Mouse (Mus musculus): ENCODE results near the gene Tssk3.

GRCm38 (mm10) chr4:129464286-129464815 is 26.5 kb downstream of the Tssk3 start:
- TF ChIP-seq POLR2A (IDR thresholded peaks at IDR 0.05; ENCODE audit: low read depth, low read length) (no peak), CTCF (conservative IDR thresholded peaks at IDR 0.05; ENCODE audit: insufficient read depth, insufficient read length, low read depth, low read length) (no peak)
